Mouse (Mus musculus) thymus, postnatal 0 days (tissue): ENCODE results near the gene Trim14. TPM values are rescaled to one million over a fixed set of nuclear protein-coding genes. Genes with fewer than 3 reads are reported as not detected.
A peak's percentile ranks its signal among the peaks of the same experiment; 100 is the strongest.

Experiments
- DNase-seq: peaks from one replicate; pipeline ENCODE4 v3.0.0-alpha.2; 2015; ENCODE audit warnings: low spot score
- polyA plus RNA-seq: library from polyadenylated mRNA; unstranded; fragments of >200 nt; fragmentation: Nextera tagmentation; extraction: Ambion mirVana; gene quantifications from 2 replicates; pipeline ENCODE4 v1.2.1, GENCODE M21; 2015

The Trim14 gene
- polyA plus RNA-seq, 1 experiment from 2014 or later, result 22.4 TPM

DNA sequence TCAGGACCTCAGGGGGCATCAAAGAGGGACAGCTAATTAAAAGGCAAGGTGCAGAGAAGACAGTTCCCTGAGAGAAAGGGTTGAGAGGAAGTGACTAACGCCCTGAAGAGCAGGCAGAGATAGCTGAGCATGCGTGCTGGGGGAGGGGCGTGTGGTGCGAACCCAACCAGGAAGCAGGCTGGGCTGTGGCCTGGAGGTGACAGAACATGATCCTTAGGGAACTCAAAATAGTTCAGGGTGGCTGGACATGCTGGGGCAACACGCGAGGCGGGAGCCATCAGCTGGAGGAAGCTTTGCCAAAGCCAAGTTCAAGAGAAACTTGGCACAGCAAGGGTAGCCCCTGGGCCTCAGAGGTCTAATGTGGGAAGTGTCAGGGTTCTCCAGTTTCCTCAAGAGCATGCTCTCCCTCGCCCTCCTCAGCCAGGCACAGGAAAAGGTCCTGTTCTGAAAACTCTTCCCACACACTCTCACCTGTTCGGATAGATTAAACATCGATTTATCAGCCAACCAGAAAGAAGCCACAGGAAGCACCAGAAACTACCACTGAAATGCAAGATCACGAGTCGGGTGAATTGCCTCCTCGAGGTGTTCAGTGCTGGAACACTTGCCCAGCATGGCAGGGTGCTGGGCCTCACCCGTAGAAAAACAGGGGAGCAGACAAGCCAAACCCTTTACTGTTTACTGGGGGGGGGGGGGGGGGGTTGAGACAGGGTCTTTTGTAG, 50.1 kb downstream of the Trim14 start:
- DNase-seq, result peak; percentile 87

DNA sequence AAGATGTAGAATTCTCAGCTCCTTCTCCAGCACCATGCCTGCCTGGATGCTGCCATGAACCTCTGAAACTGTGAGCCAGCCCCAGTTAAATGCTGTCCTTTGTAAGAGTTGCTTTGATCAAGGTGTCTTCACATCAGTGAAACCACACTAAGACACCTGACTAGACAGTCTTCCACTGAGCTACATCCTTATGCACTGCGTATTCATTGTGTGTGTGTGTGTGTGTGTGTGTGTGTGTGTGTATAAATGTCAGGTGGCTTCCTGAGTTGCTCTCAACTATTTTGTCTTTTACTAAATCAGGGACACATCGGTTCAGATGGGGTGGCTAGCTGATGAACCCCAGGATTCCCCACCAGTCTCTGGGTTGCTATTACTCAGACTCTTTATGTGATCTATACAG, 56.9 kb downstream of the Trim14 start:
- DNase-seq, result peak; percentile 14

DNA sequence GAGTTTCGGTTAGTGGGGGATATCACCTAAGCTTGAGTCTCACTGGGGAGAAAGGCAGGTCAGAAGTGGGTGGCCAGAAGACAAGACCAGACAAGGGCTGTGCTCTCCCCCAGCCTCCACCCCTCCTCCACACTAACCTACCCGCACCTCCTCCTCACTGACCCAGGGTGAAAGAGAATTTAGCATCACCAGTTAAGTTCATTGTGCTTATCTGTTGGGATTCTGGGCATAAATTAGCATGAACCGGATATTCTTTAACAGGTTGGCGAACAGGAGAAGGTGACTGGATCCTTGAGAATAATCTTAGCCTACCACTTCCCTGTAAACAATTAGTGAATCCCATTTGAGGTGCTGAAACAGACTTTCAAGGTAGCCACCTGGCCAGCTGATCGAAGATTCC, 60.8 kb downstream of the Trim14 start:
- no peak for DNase-seq

DNA sequence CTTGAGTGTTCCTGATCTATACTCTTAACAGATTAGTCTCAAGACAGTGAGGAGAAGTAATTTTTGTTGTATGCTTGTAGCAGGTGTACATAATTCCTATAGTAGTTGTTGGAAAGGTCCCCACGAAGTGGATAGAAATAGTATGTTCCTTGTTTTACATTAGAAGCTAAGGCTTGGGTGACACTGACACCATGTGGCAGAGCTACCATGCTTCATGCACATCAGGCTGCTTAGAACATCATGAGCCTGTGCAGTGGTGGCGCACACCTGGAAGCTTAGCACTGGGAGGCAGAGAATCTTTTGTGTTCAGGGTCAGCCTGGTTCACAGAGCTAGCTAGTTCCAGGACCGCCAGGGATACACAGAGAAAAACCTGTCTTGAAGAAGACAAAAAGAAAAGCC, 70.2 kb downstream of the Trim14 start:
- no peak for DNase-seq

DNA sequence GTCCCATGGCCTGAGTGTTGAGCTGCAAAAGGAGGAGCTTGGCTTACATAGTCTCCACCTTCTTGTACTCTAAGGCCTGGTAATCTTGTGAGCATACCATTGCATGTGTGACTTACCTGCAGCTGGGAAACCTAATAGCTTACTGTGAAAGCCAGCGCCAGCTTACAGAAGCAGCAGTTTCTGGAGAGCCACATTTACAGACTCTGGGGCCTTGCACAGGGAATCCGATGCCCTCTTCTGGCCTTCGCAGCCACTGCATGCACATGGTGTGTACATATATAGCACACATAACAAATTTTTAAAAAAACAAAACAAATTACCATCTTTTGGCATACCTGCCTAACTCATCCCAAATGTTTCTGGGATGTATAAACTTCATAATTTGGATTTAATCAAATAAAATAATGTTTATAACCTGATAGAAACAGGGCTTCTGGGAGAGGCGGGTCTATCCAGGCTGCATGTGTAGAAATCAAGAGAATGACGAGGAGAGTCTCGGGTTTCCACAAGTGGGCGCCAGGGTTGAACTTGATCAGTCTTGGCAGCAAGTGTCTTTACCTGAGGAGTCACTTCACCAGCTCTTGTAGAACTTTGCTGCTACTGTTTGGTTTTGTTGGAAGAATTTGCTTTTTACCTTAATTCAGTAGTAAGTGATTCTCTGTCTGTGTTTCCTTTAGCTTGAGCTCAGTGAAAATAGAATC, 72.7 kb downstream of the Trim14 start:
- DNase-seq, result peak; percentile 77

DNA sequence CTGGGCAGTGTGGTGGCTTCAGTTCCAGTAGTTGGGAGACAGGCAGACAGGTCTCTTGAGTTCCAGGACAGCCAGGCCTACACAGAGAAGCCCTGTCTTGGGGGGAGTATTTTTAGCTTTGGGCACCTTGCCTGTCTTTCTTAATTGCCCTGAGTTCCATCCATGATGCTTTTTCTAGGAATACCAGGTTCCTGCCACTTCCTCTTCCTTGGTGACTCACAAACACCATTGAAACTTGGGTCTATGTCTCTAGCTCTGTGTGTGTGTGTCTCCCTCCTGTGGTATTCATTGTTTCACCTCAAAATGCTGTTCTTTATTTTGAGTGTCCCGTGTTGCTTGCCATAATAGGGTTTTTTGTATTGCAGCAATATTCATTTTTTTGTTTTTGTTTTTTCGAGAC, 77.5 kb downstream of the Trim14 start:
- DNase-seq, result peak; percentile 15

DNA sequence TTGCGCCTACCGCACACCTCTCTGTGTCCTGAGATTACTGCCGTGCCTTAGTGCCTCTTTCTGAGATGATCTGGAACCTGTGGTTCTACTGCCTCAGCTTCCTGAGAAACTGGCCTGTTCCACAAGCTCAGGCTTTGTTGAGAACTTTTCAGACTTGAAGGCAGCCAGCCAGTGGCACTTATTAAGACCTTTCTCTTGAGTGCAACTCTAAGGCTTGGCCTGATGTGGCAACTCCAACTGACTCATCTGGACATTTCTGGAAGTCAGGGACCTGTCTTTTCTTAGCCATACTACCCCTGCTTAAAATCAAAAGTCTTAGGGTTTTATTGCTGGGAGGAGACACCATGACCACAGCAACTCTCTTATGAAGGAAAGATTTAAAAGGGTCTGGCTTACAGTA, 78.8 kb downstream of the Trim14 start:
- no peak for DNase-seq

DNA sequence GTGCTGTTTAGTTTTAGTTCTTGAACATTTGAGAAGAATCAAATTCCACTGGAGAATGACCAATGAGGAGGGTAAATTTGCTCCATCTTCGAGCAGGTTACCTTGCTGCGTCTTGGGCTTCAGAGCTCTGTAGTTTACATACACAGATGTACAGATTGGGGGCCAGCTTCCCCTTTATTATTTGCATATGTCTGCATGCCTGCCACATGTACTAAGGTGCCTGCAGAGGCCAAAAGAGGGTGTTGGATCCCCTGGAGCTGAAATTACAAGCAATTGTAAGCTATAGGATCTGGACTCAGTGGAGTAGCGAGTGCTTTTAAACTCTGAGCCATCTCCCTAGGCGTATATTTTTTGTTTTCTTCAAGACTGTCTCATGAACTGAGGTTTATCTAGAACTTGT, 79.2 kb downstream of the Trim14 start:
- DNase-seq, result no peak

DNA sequence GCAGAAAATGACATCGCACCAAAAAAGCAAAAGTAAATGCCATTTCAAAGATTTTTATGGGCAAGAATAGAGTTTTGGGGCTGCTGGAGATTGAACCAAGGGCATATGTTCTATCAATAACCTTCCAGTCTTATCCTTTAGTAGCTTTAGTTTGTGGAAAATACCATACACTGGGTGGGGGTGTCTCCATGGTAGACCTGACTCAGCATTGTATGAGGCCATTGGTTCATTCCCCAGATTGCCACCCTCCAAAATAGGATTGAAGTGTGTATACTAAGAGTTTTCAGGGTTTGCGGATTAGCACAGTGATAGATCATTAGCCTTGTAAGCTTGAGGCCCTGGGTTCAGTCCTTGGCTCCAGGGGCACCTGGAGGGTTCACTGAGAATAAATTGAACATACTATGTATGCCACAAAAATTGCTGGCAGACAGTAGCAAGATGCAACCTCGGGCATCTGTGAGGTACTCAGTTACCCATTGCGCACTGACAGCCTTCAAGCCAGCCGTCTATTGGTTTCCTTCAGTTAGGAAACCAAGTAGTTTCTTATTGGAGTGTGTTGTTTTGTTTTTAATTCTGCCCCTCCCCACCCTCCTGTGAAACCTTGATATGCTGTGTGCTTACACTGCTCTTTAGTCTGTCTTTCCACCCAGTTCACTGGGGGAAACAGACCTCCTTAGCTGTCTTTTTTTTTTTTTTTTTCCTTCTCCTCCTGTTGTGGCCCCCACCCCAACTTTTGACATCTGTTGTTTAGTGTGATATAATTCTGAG, 81.7 kb downstream of the Trim14 start:
- DNase-seq, result peak; percentile 25

DNA sequence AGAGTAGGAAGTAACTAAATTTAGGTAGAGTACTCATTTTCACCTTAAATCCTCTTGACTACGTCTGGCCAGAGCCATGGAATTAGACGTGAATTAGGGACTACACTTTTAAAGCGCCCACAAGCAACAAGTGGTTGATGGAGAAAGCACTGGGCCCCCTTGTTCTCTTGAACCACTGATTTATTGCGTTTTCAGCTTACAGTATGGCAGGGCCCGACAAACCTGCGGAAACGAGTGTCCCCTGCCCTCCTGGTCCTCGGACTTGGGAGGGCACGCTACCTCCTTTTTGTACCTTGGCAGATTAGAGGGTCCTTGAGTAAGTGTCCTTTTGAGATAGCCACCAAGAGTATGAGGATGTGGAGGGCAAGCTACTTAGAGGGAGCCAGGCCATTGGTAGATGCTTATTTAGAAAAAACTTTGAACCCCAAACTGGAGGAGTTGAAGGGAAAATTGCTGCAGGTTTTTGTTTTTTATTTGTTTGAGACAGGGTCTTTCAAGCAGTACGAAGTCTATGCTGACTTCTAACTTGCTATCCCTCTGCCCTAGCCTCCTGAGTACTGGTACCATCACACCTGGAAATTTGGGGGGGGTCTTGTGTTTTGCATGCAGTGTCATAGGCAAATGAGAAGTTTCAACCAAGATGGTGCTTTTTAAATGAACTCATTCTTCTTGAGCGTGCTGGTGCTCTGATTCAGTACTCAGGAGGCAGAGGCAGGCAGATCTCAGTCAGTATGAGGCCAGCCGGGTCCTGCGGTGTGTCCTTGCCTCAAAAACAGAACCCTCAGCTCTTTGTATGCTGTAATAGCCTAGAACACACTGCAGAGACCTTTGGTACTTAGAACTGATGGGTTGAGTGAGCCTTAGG, 82.9 kb downstream of the Trim14 start:
- peak; percentile 13 for DNase-seq

DNA sequence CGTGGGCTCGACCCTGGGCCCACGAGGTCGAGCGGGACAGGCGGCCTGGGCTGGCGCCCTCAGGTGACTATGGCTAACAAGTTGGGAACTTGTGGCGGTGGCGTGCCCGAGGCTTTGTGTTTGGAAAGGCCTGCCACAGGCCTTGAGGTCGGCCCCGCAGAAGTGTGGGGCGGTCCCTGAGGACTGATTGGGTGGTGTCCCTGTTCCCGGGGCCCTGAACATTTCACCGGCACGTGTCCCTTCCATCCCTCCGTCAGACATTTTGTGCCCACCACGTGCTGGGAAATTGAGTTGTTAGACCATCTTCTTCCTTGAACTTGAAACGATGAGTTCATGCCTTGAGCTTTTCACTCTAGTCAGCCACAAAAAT, 83.5 kb downstream of the Trim14 start:
- DNase-seq, result peak; percentile 63

DNA sequence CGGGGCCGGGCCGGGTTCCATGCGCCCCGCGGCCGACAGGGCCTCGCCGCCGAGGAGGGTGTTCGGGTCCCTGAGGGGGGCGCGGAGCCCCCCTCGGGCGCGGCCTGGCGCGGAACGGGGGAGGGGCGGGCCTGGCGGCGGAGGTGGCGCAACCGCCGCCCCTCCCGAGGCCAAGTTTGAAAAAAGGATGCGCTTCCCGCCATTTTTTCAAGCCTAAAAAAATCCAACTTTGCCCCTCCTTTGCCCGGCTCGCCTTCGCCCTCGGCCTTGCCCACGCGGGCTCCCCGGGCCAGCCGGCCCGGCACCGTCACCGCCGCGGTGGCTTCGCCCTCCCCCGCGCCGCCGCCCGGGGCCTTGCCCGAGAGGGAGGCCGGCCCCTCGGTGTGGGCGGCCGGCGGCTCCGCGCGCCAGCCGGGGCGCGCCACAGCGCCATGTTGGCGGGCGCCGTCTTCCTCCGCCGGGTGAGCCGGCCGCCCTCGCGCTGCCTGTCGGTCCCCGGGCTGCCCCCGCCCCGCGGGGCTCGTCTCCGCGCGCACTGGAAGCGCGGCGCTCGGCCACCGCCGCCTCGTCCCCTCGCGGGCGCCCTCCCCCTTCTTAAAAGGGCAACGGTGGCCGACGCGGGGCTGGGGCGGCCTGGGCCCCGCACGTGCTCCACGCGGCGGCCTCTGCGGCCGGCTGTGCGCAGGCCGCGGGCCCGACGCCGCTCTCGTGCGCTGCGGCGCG, 84.0 kb downstream of the Trim14 start:
- DNase-seq, result peak; percentile 66

DNA sequence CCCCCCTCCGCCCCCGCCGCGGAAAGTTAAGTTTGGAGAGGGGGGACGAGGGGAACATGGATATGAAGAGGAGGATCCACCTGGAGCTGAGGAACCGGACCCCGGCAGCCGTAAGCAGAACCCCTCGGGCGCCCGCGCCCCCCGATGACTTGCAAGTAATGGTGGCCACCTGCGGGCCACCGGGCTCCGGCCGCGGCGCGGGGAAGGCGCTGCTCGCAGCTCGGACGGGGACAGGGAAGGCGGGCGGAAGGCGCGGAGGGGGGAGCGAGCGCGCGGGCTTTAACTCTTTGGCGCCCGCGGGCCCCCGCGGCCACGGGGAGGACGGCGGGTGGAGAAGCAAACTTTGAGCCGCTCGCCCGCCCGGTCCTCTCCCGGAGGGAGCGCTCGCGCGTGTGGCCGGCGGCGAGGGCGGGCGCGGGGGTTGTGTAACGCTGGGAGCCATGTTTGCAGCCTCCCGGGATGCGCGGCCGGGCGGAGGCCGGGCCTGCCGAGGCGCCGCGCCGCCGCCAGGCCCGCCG, 84.6 kb downstream of the Trim14 start:
- DNase-seq, result peak; percentile 70

DNA sequence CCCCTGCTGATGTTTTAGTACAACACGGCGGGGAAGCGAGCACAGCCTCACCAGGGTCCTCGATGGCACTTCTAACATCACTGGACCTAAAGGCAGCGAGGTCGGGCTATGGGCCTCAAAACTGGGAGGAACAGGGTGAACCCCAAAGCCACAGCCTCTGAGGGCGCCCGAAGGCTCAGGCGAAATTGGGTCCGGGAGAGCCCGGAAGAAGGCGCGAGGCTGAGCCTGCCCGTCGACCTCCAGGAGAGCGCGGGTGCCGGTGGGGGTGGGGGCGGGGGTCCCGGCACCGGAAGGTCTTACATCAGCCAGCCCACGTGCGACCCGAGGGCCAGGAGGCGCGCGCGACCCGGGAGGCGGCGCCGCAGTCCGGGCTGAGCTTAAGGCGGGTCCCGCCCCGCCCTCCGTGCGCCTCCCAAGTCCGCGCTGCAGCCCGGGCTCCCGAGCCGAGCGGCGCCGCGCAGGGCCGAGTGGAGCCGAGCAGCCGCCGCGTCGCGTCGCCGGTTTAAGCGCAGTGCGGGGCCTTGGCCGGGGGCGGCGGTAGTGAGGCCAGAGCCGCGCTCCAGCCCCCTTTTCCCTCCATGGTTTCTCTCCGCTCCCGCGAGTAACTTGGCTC, 85.3 kb downstream of the Trim14 start, which contains the start of gene Anp32b:
Gene Anp32b (plus strand): TSS at position 384 of the 613 bp plus-strand sequence.
- peak; percentile 95 for DNase-seq

DNA sequence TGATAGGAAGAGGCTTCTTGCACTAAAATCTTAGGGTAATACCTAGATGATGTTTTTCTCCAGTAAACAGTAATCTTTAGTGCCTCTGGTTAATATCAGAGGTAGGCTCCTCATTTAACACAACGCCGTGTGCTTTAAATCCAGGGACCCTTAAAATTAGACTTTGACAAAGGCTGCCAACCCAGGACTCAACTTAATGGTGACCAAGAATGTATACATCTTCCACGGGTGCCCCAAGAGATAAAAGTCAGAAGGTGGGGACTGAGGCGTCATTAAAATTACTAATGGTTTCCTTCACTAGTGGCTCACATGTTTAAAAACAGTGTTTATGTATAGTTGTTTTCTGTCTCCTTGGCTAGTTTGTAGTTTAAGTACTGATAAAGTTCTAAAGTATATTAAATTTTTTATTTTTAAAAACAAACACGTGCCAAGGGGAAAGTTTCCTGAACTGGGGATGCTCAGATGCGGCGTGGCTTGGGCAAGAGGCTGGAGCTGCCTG, 85.9 kb downstream of the Trim14 start:
- DNase-seq, result no peak

DNA sequence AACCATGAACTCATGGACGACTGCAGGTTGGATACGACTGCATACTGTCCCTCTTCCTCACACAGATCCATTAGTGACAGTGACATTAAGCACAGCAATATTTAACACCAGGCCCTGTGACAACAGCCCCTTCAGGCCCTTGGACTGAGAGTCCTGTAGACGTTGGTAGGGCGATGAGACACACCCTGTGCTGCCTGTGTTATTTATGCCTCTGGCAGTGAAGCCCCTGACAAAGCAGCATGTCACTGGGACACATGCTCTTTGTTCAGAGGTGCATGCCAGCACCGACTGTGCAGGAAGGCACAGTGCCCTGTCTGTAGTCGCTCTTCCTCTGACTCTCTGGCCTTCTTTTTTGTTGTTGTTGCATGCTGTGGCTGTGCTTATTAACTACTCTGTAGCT, 87.1 kb downstream of the Trim14 start:
- peak; percentile 31 for DNase-seq

DNA sequence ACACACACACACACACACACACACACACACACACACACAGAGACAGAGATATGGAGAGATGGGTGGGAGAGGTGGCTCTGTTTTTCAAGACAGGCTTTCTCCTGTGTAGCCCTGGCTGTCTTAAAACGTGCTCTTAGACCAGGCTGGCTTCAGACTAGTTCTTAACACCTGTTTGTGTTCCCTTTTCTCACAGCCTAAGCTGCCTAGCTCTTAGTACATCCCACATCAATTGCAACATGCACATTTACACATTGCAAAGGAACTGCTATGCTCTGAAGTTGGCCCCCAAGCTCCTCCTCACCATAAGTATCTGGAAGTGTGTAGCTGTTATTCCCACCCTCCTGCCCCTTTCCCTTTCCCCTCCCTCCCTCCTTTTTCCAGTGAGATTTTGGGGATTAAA, 88.5 kb downstream of the Trim14 start:
- DNase-seq, result peak; percentile 71

DNA sequence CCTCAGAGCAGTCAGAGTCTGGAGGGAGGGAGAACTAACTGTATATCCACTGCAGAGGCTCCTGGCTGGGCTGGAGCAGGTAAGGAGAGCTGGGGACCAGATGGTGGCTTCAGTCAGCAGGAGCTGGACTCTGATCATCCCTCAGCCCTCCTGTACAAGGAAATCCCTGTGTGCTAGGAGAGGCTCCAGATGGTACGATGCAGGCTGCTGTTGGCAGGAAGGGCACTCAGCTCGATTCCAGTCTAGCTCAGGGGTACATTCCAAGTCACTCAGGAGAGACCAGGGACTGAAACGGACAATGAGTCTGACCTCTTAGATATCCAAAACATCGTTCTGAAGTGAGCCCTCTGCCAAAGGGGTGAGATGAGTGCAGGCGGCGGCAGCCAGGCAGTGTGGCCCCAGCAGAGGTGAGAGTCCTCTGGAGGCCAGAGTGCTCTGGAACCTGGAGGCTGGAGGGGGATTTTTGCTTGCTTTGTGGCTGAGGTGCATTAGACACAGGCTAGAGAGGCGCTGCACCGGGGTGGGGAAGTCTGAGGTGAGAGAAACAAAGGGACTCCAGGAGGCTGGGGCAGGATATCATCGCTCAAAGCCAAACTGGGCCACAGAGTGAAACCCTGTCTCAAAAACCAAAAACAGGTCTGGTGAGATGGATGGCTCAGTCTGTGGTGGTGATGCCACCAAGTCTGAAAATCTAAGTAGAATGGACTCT, 90.5 kb downstream of the Trim14 start:
- peak; percentile 33 for DNase-seq
